Mouse (Mus musculus) left cerebral cortex, postnatal 25 days (tissue): ENCODE measurements around the gene Pgap1. TPM values are rescaled to one million over a fixed set of nuclear protein-coding genes. Genes with fewer than 3 reads are reported as not detected.

ENCODE experiments used
- total RNA-seq, 2 experiments: library from RNA; stranded (reverse); gene quantifications; 2 replicates each; pipeline ENCODE4 v1.2.3; 2021

Gene Pgap1
- total RNA-seq, 2 experiments from 2014 or later, result 33.6 to 35.0 TPM

Other genes starting within 250 kb of the Pgap1 start
- gene Gtf3c3, start 118.7 kb downstream of the Pgap1 start, total RNA-seq, result 10 to 100 TPM; 29.2 TPM